Mouse (Mus musculus) limb, embryonic 13.5 days (tissue): ENCODE data around the gene Atg5. TPM values are rescaled to one million over a fixed set of nuclear protein-coding genes. Genes with fewer than 3 reads are reported as not detected.

ENCODE experiments used
- ATAC-seq: fragments of 200-750 bp; cut with Nextera tagmentation; 2 replicates; pipeline ENCODE4 v1.8.0; 2017; ENCODE audit warnings: low read depth, moderate number of reproducible peaks, moderate TSS enrichment; ENCODE audit not compliant: low FRiP score
- H3K27ac ChIP-seq: fragments of 300-500 bp; sonication (generic); 2 replicates; pipeline ENCODE4 v1.5.1; 2015; ENCODE audit warnings: inconsistent platforms, mild to moderate bottlenecking, moderate library complexity
- H3K27me3 ChIP-seq: fragments of 300-500 bp; sonication (generic); 2 replicates; pipeline ENCODE4 v1.6.1; 2015; ENCODE audit warnings: mild to moderate bottlenecking, inconsistent platforms
- H3K36me3 ChIP-seq: fragments of 300-500 bp; sonication (generic); 2 replicates; pipeline ENCODE4 v1.6.1; 2015; ENCODE audit warnings: inconsistent platforms, mild to moderate bottlenecking, moderate library complexity
- H3K4me1 ChIP-seq: fragments of 300-500 bp; sonication (generic); 2 replicates; pipeline ENCODE4 v1.6.1; 2015; ENCODE audit warnings: inconsistent platforms
- H3K4me2 ChIP-seq: fragments of 300-500 bp; sonication (generic); replicated peaks from 2 replicates; pipeline ENCODE4 v1.6.1; 2015; ENCODE audit warnings: inconsistent platforms, mild to moderate bottlenecking, moderate library complexity
- H3K4me3 ChIP-seq: fragments of 300-500 bp; sonication (generic); 2 replicates; pipeline ENCODE4 v1.5.1; 2015; ENCODE audit warnings: moderate library complexity, mild to moderate bottlenecking, inconsistent platforms
- H3K9ac ChIP-seq: fragments of 300-500 bp; sonication (generic); 2 replicates; pipeline ENCODE4 v1.6.1; 2015; ENCODE audit warnings: mild to moderate bottlenecking, inconsistent platforms
- H3K9me3 ChIP-seq: fragments of 300-500 bp; sonication (generic); 2 replicates; pipeline ENCODE4 v1.6.1; 2016; ENCODE audit warnings: inconsistent platforms
- WGBS: fragments of 180-500 bp; shearing (Covaris S2); methylation state at CpG from one replicate; pipeline ENCODE4 v1.1.7; 2015; 5-methylcytosine and 5-hydroxymethylcytosine counted together
- polyA plus RNA-seq: library from polyadenylated mRNA; unstranded; fragments of >200 nt; fragmentation: Nextera tagmentation; extraction: Ambion mirVana; gene quantifications from 2 replicates; pipeline ENCODE4 v1.2.1, GENCODE M21; 2015

Atg5 gene
- polyA plus RNA-seq, 1 experiment from 2014 or later = 54.2 TPM

- no peak overlapping the region for H3K4me3 ChIP-seq
Measured at GRCm38 (mm10) chr10:44358816-44359215, 90.7 kb downstream of the Atg5 start.

DNA sequence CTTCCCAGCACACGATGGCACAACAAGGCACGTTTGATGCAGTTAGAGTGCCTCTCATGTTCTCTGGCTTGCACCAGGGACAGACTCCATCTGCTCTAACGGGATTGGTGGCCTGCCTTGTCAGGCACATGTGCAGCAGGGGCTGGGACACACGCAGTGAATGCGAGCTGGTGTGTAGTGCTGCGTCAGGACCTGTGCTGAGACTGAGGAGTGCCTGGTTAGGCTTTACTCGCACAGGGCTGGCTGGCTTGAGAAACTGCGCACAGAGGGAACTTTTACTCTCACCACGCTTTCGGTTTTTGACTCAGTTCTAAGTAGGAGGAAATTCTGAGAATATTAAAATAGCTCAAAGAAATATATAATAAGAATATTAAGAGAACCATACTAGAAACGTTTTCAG lies 92.5 kb downstream of the Atg5 start:
- 70% methylated on average over 11 of the region's 11 CpGs for WGBS

More at GRCm38 (mm10) chr10:44358816-44359215, 90.7 kb downstream of the Atg5 start:
- Histone ChIP-seq H3K27me3 (no peaks in the 10 kb centered on the region), H3K9ac (no peak overlapping the region), H3K36me3 (no peaks in the 10 kb centered on the region; the same call in 1 of the 2 replicates), H3K4me1 (peaks cover 9% of the 10 kb centered on the region), H3K9me3 (no peaks in the 10 kb centered on the region), H3K4me2 (no peak overlapping the region), H3K27ac (no peak overlapping the region)
- no peak for ATAC-seq
- 84% methylated on average over 6 of the region's 6 CpGs for WGBS

DNA sequence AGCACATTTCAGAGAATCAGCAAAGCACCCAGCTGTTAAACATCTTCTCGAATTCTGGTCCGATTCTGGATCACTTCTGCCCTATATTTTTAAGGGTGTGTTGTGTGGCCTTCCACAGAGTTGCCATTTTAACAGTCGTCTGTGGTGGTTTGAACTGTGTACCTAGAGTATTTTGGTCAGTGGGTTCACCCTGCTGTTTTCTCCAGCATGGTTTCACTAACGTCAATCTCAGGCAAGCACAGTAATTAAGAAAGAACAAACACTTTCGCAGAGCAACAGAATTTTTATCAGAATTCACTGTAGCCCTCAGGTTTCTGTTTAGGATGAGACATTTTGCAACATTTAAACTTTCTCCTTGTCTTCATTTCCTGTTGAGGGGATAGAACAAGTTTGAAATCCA lies 94.3 kb downstream of the Atg5 start:
- no peak overlapping the region for H3K4me3 ChIP-seq
- ATAC-seq = no peak

More for the DNA sequence above, 92.5 kb downstream of the Atg5 start:
- no peak overlapping the region for H3K4me3 ChIP-seq
- H3K4me2 ChIP-seq = no peak overlapping the region
- no peaks in the 10 kb centered on the region; the same call in 1 of the 2 replicates for H3K36me3 ChIP-seq
- no peak overlapping the region for H3K9ac ChIP-seq
- H3K27ac ChIP-seq = no peak overlapping the region
- H3K4me1 ChIP-seq = peaks cover 5% of the 10 kb centered on the region
- ATAC-seq = no peak
- H3K9me3 ChIP-seq = no peaks in the 10 kb centered on the region
- no peaks in the 10 kb centered on the region for H3K27me3 ChIP-seq

GRCm38 (mm10) chr10:44362846-44363245 lies 94.7 kb downstream of the Atg5 start:
- Histone ChIP-seq H3K27me3 (no peaks in the 10 kb centered on the region), H3K9me3 (no peaks in the 10 kb centered on the region), H3K36me3 (no peaks in the 10 kb centered on the region; the same call in 1 of the 2 replicates), H3K27ac (no peak overlapping the region; the same call in 1 of the 2 replicates), H3K4me2 (no peak overlapping the region), H3K4me1 (no peaks in the 10 kb centered on the region), H3K4me3 (no peak overlapping the region), H3K9ac (no peak overlapping the region)
- ATAC-seq = no peak
- 82% methylated on average over 9 of the region's 9 CpGs for WGBS

More for the DNA sequence above, 94.3 kb downstream of the Atg5 start:
- Histone ChIP-seq H3K9ac (no peak overlapping the region), H3K27ac (no peak overlapping the region), H3K9me3 (no peaks in the 10 kb centered on the region), H3K36me3 (no peaks in the 10 kb centered on the region; the same call in 1 of the 2 replicates), H3K27me3 (no peaks in the 10 kb centered on the region), H3K4me2 (no peak overlapping the region), H3K4me1 (peaks cover 1% of the 10 kb centered on the region)
- 72% methylated on average over 5 of the region's 5 CpGs for WGBS

DNA sequence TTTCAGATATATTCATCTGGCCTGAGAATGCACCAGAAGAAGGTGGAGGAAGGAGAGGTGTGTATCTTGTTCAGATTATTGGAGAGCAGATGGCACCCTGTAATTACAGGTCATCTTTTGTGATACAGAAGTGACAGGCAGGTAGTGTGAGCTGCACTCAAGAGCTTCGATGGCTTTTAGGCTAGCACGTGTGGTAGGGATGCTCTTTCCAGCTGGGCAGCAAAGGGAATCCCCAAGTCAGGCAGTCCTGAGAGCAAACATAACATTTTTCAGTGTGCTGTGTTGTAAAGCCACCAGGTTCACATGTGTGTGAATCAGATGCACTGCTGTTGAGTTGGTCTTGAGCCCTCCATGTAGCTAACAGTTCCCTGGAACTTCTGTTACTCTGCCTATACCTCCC lies 98.0 kb downstream of the Atg5 start:
- H3K27me3 ChIP-seq = no peaks in the 10 kb centered on the region
- H3K36me3 ChIP-seq = no peaks in the 10 kb centered on the region; the same call in 1 of the 2 replicates
- H3K4me3 ChIP-seq = no peak overlapping the region
- H3K9ac ChIP-seq = no peak overlapping the region
- no peak overlapping the region for H3K27ac ChIP-seq
- H3K4me2 ChIP-seq = no peak overlapping the region
- H3K9me3 ChIP-seq = no peaks in the 10 kb centered on the region
- WGBS = 77% methylated on average over 2 of the region's 2 CpGs
- H3K4me1 ChIP-seq = peaks cover 5% of the 10 kb centered on the region; the same call in 1 of the 2 replicates
- ATAC-seq = no peak

- 81% methylated on average over 12 of the region's 12 CpGs for WGBS
- H3K4me2 ChIP-seq = no peak overlapping the region
- H3K36me3 ChIP-seq = no peaks in the 10 kb centered on the region; the same call in 1 of the 2 replicates
- no peak overlapping the region for H3K4me3 ChIP-seq
- no peak overlapping the region for H3K9ac ChIP-seq
- H3K27ac ChIP-seq = no peak overlapping the region
- no peak for ATAC-seq
- H3K4me1 ChIP-seq = peaks cover 5% of the 10 kb centered on the region; the same call in 1 of the 2 replicates
- no peaks in the 10 kb centered on the region for H3K9me3 ChIP-seq
- H3K27me3 ChIP-seq = no peaks in the 10 kb centered on the region
Measured at GRCm38 (mm10) chr10:44367043-44367442, 98.9 kb downstream of the Atg5 start.

GRCm38 (mm10) chr10:44368596-44368995 lies 100.4 kb downstream of the Atg5 start:
- Histone ChIP-seq H3K9ac (no peak overlapping the region), H3K27me3 (no peaks in the 10 kb centered on the region), H3K4me1 (peaks cover 5% of the 10 kb centered on the region; the same call in 1 of the 2 replicates), H3K4me3 (no peak overlapping the region), H3K36me3 (no peaks in the 10 kb centered on the region; the same call in 1 of the 2 replicates), H3K27ac (no peak overlapping the region), H3K9me3 (no peaks in the 10 kb centered on the region), H3K4me2 (no peak overlapping the region)
- 75% methylated on average over 13 of the region's 13 CpGs for WGBS
- no peak for ATAC-seq

DNA sequence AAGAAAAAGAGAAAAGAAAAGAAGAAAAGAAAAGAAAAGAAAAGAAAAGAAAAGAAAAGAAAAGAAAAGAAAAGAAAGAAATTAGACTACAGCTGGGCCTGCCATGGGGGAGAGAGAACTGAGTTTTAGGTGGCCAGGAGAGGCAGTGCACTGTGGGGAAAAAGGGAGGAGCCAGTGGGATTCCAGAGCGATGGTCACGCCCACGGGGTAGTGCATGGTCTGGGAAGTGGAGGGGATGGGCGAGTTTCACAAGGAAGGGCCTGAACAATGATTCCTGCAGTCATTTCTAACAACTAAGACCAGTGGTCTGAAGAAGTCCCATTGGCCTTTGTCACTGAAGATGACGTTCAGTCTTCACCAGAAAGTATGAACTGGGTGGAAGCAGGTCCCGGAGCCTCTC lies 102.5 kb downstream of the Atg5 start:
- no peak for ATAC-seq
- no peaks in the 10 kb centered on the region; the same call in 1 of the 2 replicates for H3K36me3 ChIP-seq
- WGBS = 59% methylated on average over 6 of the region's 6 CpGs
- no peak overlapping the region for H3K9ac ChIP-seq
- H3K9me3 ChIP-seq = no peaks in the 10 kb centered on the region
- no peak overlapping the region for H3K4me3 ChIP-seq
- H3K27ac ChIP-seq = no peak overlapping the region
- peaks cover 5% of the 10 kb centered on the region; the same call in 1 of the 2 replicates for H3K4me1 ChIP-seq
- H3K4me2 ChIP-seq = no peak overlapping the region
- H3K27me3 ChIP-seq = no peaks in the 10 kb centered on the region

- no peaks in the 10 kb centered on the region for H3K9me3 ChIP-seq
- 80% methylated on average over 3 of the region's 3 CpGs for WGBS
- H3K9ac ChIP-seq = no peak overlapping the region
- H3K36me3 ChIP-seq = no peaks in the 10 kb centered on the region
- no peak overlapping the region for H3K27ac ChIP-seq
- no peak for ATAC-seq
- H3K4me3 ChIP-seq = no peak overlapping the region
- H3K4me2 ChIP-seq = no peak overlapping the region
- peaks cover 5% of the 10 kb centered on the region; the same call in 1 of the 2 replicates for H3K4me1 ChIP-seq
- no peaks in the 10 kb centered on the region for H3K27me3 ChIP-seq
Measured at GRCm38 (mm10) chr10:44372210-44372609, 104.1 kb downstream of the Atg5 start.

DNA sequence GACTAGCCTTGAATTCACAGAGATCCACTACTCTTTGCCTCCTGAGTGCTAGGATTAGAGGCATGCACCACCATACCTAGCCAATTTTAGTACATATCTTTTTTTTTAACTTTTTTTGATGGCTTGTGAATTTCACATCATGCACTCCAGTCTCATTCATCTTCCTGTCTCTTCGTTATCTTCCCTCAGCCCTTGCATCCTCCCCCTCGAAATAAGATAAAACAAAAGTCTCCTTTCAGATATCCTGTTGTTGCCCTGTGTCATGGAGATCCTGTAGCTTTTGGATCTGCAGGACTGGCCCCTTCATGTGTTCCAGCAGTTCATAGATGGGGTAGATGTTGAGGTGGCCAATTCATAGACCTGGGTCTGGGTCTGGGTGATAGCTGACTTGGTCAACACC lies 106.5 kb downstream of the Atg5 start:
- H3K27ac ChIP-seq = no peak overlapping the region

GRCm38 (mm10) chr10:44375501-44375900 lies 107.3 kb downstream of the Atg5 start:
- Histone ChIP-seq H3K4me1 (peaks cover 7% of the 10 kb centered on the region), H3K4me2 (no peak overlapping the region), H3K36me3 (no peaks in the 10 kb centered on the region), H3K27ac (no peak overlapping the region), H3K9ac (no peak overlapping the region), H3K4me3 (no peak overlapping the region), H3K9me3 (no peaks in the 10 kb centered on the region), H3K27me3 (no peaks in the 10 kb centered on the region)
- no peak for ATAC-seq
- 86% methylated on average over 1 of the region's 1 CpGs for WGBS

More for the DNA sequence above, 106.5 kb downstream of the Atg5 start:
- H3K9ac ChIP-seq = no peak overlapping the region
- ATAC-seq = no peak
- no peaks in the 10 kb centered on the region for H3K4me1 ChIP-seq
- no peaks in the 10 kb centered on the region for H3K9me3 ChIP-seq
- H3K4me2 ChIP-seq = no peak overlapping the region
- H3K27me3 ChIP-seq = no peaks in the 10 kb centered on the region
- H3K36me3 ChIP-seq = no peaks in the 10 kb centered on the region
- no peak overlapping the region for H3K4me3 ChIP-seq
- 88% methylated on average over 2 of the region's 2 CpGs for WGBS

DNA sequence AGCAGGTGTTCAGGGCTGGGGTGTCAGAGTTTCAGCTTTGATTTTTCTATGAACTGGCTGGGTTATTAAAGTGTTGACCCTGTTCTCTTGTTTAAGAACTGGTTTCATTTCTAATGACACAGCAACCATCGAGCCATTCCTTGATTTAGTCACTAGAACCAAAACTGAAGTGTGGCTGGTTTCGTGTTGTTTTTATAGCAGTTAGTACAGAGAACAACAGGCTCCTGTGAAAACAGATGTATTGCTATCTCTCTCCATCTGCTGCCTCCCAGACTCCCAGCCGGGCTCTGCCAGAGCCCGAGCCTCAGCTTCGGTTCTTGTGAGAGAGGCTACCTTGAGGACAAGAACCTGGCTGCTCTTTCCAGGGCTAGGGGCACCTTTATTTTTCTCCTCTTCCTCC lies 109.7 kb downstream of the Atg5 start:
- H3K36me3 ChIP-seq = no peaks in the 10 kb centered on the region
- H3K27me3 ChIP-seq = no peaks in the 10 kb centered on the region
- H3K4me1 ChIP-seq = peaks cover 23% of the 10 kb centered on the region
- H3K4me3 ChIP-seq = no peak overlapping the region
- no peak overlapping the region for H3K4me2 ChIP-seq
- 58% methylated on average over 5 of the region's 5 CpGs for WGBS
- H3K9ac ChIP-seq = no peak overlapping the region
- no peak for ATAC-seq
- no peaks in the 10 kb centered on the region for H3K9me3 ChIP-seq
- no peak overlapping the region for H3K27ac ChIP-seq

GRCm38 (mm10) chr10:44378403-44378802 lies 110.2 kb downstream of the Atg5 start:
- H3K4me3 ChIP-seq = no peak overlapping the region
- H3K27me3 ChIP-seq = no peaks in the 10 kb centered on the region
- no peak overlapping the region for H3K27ac ChIP-seq

More at GRCm38 (mm10) chr10:44378403-44378802, 110.2 kb downstream of the Atg5 start:
- Histone ChIP-seq H3K4me1 (peaks cover 28% of the 10 kb centered on the region), H3K9ac (no peak overlapping the region), H3K9me3 (no peaks in the 10 kb centered on the region), H3K36me3 (no peaks in the 10 kb centered on the region), H3K4me2 (no peak overlapping the region)
- WGBS = 81% methylated on average over 5 of the region's 5 CpGs
- no peak for ATAC-seq
